Comparison of ENCODE assay signal across 10 mouse cellular contexts in genomic region chr11:17852405-17852804, GRCm38 (mm10).
DNase-seq lines count a peak whose midpoint lies in the region; ATAC-seq and TF ChIP-seq lines count a peak whose summit lies in the region.
"Had no signal": no experiment of that assay in that cellular context is flagged by ENCODE, and none has a peak within 500 bp of the region (broad histone marks: within the 10 kb centered on the region; RNA-seq: fewer than 3 reads in every experiment).

No protein-coding gene starts in this region.

- no peaks in the 10 kb centered on the region for H3K27me3 ChIP-seq in hindbrain, postnatal 0 days (ENCODE audit: insufficient read depth, low read length)
- H3K27me3 ChIP-seq in splenic B cell, adult 2 months (ENCODE audit: control insufficient read depth, insufficient read depth, low read length, poor library complexity, severe bottlenecking), result no peaks in the 10 kb centered on the region
- H3K27me3 ChIP-seq: heart, embryonic 15.5 days; megakaryocyte, embryonic 14.5 days had no signal

- WGBS in lung, adult 2 months, result 44% methylated on average over 7 of the region's 7 CpGs
- 51% methylated on average over 7 of the region's 7 CpGs for WGBS in hindbrain, postnatal 0 days

- TF ChIP-seq POLR2A in lung, adult 2 months (IDR thresholded peaks at IDR 0.05; ENCODE audit: borderline replicate concordance, extremely low read depth, low read depth, low read length), result no peak

- H3K4me1 ChIP-seq in lung, adult 2 months (ENCODE audit: control insufficient read depth, insufficient read depth, low read length), result no peaks in the 10 kb centered on the region
- H3K4me1 ChIP-seq in hindbrain, postnatal 0 days (ENCODE audit: insufficient read depth, low read length), result 0 out of 2 replicates have a peak, but pooled peaks cover 4% of the 10 kb centered on the region
- H3K4me1 ChIP-seq: heart, embryonic 15.5 days; megakaryocyte, embryonic 14.5 days had no signal

- H3K9ac ChIP-seq in hindbrain, postnatal 0 days (replicated peaks; ENCODE audit: low read length), result no peak overlapping the region
- H3K9ac ChIP-seq: heart, embryonic 15.5 days had no signal

- no peak for ATAC-seq in hindbrain, postnatal 0 days

- no peaks in the 10 kb centered on the region for H3K36me3 ChIP-seq in hindbrain, postnatal 0 days (ENCODE audit: insufficient read depth, low read length)
- H3K36me3 ChIP-seq in splenic B cell, adult 2 months (ENCODE audit: control insufficient read depth, insufficient read depth, low read length, poor library complexity, severe bottlenecking), result no peaks in the 10 kb centered on the region
- H3K36me3 ChIP-seq: heart, embryonic 15.5 days had no signal

- DNase-seq in adrenal gland, postnatal 10 days, result peak; percentile 45
- no peak for DNase-seq in adrenal gland, postnatal 4 days (ENCODE audit: low spot score in 2 of 2)
- no peak for DNase-seq in lung, adult 2 months
- no peak for DNase-seq in lung, adult 18-20 months
- DNase-seq in cerebellum, adult 9-11 months, result peak; percentile 11
- peak; percentile 85 for DNase-seq in hindbrain, postnatal 0 days (ENCODE audit: low spot score)
- peak; percentile 2 for DNase-seq in splenic B cell, adult 2 months (ENCODE audit: low read depth, low spot score)
- DNase-seq in Muller cell, postnatal 12 days (ENCODE audit: inconsistent ontology term), result no peak

- H3K27ac ChIP-seq in hindbrain, postnatal 0 days, result no peak overlapping the region
- H3K27ac ChIP-seq: heart, embryonic 15.5 days had no signal

- H3K9me3 ChIP-seq in hindbrain, postnatal 0 days (ENCODE audit: low read length), result no peaks in the 10 kb centered on the region
- H3K9me3 ChIP-seq: heart, embryonic 15.5 days; megakaryocyte, embryonic 14.5 days had no signal

- no peak overlapping the region for H3K4me3 ChIP-seq in lung, adult 2 months (replicated peaks; ENCODE audit: extremely low read depth, low read depth, low read length)
- no peak overlapping the region for H3K4me3 ChIP-seq in hindbrain, postnatal 0 days (ENCODE audit: low read length)
- H3K4me3 ChIP-seq: heart, embryonic 15.5 days; megakaryocyte, embryonic 14.5 days had no signal

- H3K4me2 ChIP-seq in hindbrain, postnatal 0 days (ENCODE audit: low read depth, low read length), result no peak overlapping the region
- H3K4me2 ChIP-seq: heart, embryonic 15.5 days had no signal

- peak; percentile 42 for TF ChIP-seq CTCF in lung, adult 2 months (IDR thresholded peaks at IDR 0.05; ENCODE audit: insufficient read depth, low read length)
- peak; percentile 76 for TF ChIP-seq CTCF in hindbrain, postnatal 0 days (IDR thresholded peaks at IDR 0.05; ENCODE audit: low read depth)

Comparison
In these comparisons a context has a peak if more than half of its experiments do, and no peak if none do; other contexts are left out.
1. DNase-seq: peak in adrenal gland, postnatal 10 days (single experiment), cerebellum, adult 9-11 months (single experiment), hindbrain, postnatal 0 days (single experiment) and splenic B cell, adult 2 months (single experiment); none in adrenal gland, postnatal 4 days (0 of 2), lung, adult 2 months (single experiment), lung, adult 18-20 months (0 of 2) and Muller cell, postnatal 12 days (single experiment).